Mouse (Mus musculus): ENCODE data around the gene Hmcn2. TPM values are rescaled to one million over a fixed set of nuclear protein-coding genes. Genes with fewer than 3 reads are reported as not detected.

Gene Hmcn2
- total RNA-seq, 2 experiments from 2014 or later = 0.05 to 0.33 TPM

- DNase-seq (ENCODE audit: low spot score in 2 of 2) = no peak
These were observed 160.5 kb downstream of the Hmcn2 start for GRCm38 (mm10) chr2:31474686-31475085.

GRCm38 (mm10) chr2:31476107-31476820, 162.0 kb downstream of the Hmcn2 start:
- no peak for DNase-seq (ENCODE audit: low spot score in 2 of 2)

- DNase-seq (ENCODE audit: low spot score in 2 of 2) = no peak
These were observed 163.3 kb downstream of the Hmcn2 start for GRCm38 (mm10) chr2:31477234-31478161.

- DNase-seq (ENCODE audit: low spot score in 2 of 2) = peak; percentile 76 to 93
These were observed 168.8 kb downstream of the Hmcn2 start for GRCm38 (mm10) chr2:31482914-31483575.

GRCm38 (mm10) chr2:31484187-31484586, 170.0 kb downstream of the Hmcn2 start:
- DNase-seq (ENCODE audit: low spot score in 2 of 2) = peak; percentile 55 to 82

- DNase-seq (ENCODE audit: low spot score in 2 of 2) = no peak
These were observed 175.0 kb downstream of the Hmcn2 start for GRCm38 (mm10) chr2:31489166-31489565.

- no peak for DNase-seq (ENCODE audit: low spot score in 2 of 2)
These were observed 176.3 kb downstream of the Hmcn2 start for GRCm38 (mm10) chr2:31490556-31490955.

- no peak for DNase-seq (ENCODE audit: low spot score in 2 of 2)
These were observed 178.1 kb downstream of the Hmcn2 start for GRCm38 (mm10) chr2:31492308-31492707.

- no peak for DNase-seq (ENCODE audit: low spot score in 2 of 2)
These were observed 179.0 kb downstream of the Hmcn2 start for GRCm38 (mm10) chr2:31493243-31493642.

- DNase-seq (ENCODE audit: low spot score in 2 of 2) = no peak
These were observed 180.1 kb downstream of the Hmcn2 start for GRCm38 (mm10) chr2:31494315-31494714.

- no peak for DNase-seq (ENCODE audit: low spot score in 2 of 2)
These were observed 180.8 kb downstream of the Hmcn2 start for GRCm38 (mm10) chr2:31495046-31495476.

- no peak for DNase-seq (ENCODE audit: low spot score in 2 of 2)
These were observed 181.9 kb downstream of the Hmcn2 start for GRCm38 (mm10) chr2:31496141-31496540.

GRCm38 (mm10) chr2:31497113-31497512, 182.9 kb downstream of the Hmcn2 start:
- no peak for DNase-seq (ENCODE audit: low spot score in 2 of 2)

- DNase-seq (ENCODE audit: low spot score in 2 of 2) = no peak
These were observed 183.4 kb downstream of the Hmcn2 start for GRCm38 (mm10) chr2:31497635-31498034.

GRCm38 (mm10) chr2:31499327-31500291, 185.4 kb downstream of the Hmcn2 start:
- DNase-seq (ENCODE audit: low spot score in 2 of 2) = no peak

GRCm38 (mm10) chr2:31500292-31501204, 186.3 kb downstream of the Hmcn2 start:
- DNase-seq (ENCODE audit: low spot score in 2 of 2) = no peak

- no peak for DNase-seq (ENCODE audit: low spot score in 2 of 2)
These were observed 187.4 kb downstream of the Hmcn2 start for GRCm38 (mm10) chr2:31501448-31502130.

- no peak for DNase-seq (ENCODE audit: low spot score in 2 of 2)
These were observed 188.7 kb downstream of the Hmcn2 start for GRCm38 (mm10) chr2:31502616-31503522.

Data from layer of hippocampus, adult 18-20 months (tissue).